Comparison of ENCODE assay signal across 7 mouse cellular contexts in genomic region chr7:19750217-19751069, GRCm38 (mm10). TPM values are rescaled to one million over a fixed set of nuclear protein-coding genes. Genes with fewer than 3 reads are reported as not detected.
A peak's percentile ranks its signal among the peaks of the same experiment; 100 is the strongest.
DNase-seq lines count a peak whose midpoint lies in the region; ATAC-seq lines count a peak whose summit lies in the region.

Gene Nectin2 (minus strand): TSS chr7:19750483.

- peak within 1 kb of the TSS; percentile 72 for H3K4me2 ChIP-seq in embryonic facial prominence, embryonic 11.5 days (ENCODE audit: low read depth, low read length)
- H3K4me2 ChIP-seq in midbrain, embryonic 12.5 days (replicated peaks): peak within 1 kb of the TSS; percentile 91

- 16% methylated on average over 19 of the region's 19 CpGs for WGBS in embryonic facial prominence, embryonic 11.5 days
- 18% methylated on average over 19 of the region's 19 CpGs for WGBS in limb, embryonic 10.5 days
- WGBS in midbrain, embryonic 12.5 days: 18% methylated on average over 19 of the region's 19 CpGs

- H3K36me3 ChIP-seq in embryonic facial prominence, embryonic 11.5 days (replicated peaks; ENCODE audit: control insufficient read depth, insufficient read depth, low read depth, low read length): no peaks in the 10 kb centered on the region
- H3K36me3 ChIP-seq in limb, embryonic 10.5 days: 0 out of 2 replicates have a peak, but pooled peaks cover 2% of the 10 kb centered on the region
- no peaks in the 10 kb centered on the region for H3K36me3 ChIP-seq in midbrain, embryonic 12.5 days

- H3K9ac ChIP-seq in embryonic facial prominence, embryonic 11.5 days (replicated peaks; ENCODE audit: low read length): peak within 1 kb of the TSS; percentile 74
- peak within 1 kb of the TSS; percentile 83 for H3K9ac ChIP-seq in midbrain, embryonic 12.5 days (replicated peaks)

- DNase-seq in adrenal gland, postnatal 25 days: peak; percentile 93
- peak; percentile 84 for DNase-seq in embryonic facial prominence, embryonic 11.5 days (ENCODE audit: low spot score)
- peak; percentile 90 for DNase-seq in kidney, adult 11 months
- peak; percentile 91 for DNase-seq in limb, embryonic 10.5 days (ENCODE audit: low spot score)
- DNase-seq in skeletal muscle tissue, adult 2 months (ENCODE audit: low read depth, low spot score): peak; percentile 88

- no peaks in the 10 kb centered on the region for H3K9me3 ChIP-seq in embryonic facial prominence, embryonic 11.5 days (replicated peaks; ENCODE audit: control insufficient read depth, low read length)
- no peaks in the 10 kb centered on the region for H3K9me3 ChIP-seq in limb, embryonic 10.5 days (replicated peaks)
- no peaks in the 10 kb centered on the region for H3K9me3 ChIP-seq in midbrain, embryonic 12.5 days

- H3K27me3 ChIP-seq in embryonic facial prominence, embryonic 11.5 days (ENCODE audit: control insufficient read depth, insufficient read depth, low read length): no peaks in the 10 kb centered on the region
- no peaks in the 10 kb centered on the region for H3K27me3 ChIP-seq in limb, embryonic 10.5 days (ENCODE audit: low read depth, poor library complexity, severe bottlenecking)
- H3K27me3 ChIP-seq in midbrain, embryonic 12.5 days: no peaks in the 10 kb centered on the region; the same call in 1 of the 2 replicates

- peak within 1 kb of the TSS; percentile 74 for H3K4me3 ChIP-seq in embryonic facial prominence, embryonic 11.5 days (ENCODE audit: low read depth, low read length)
- peak within 1 kb of the TSS; percentile 84 for H3K4me3 ChIP-seq in limb, embryonic 10.5 days
- peak within 1 kb of the TSS; percentile 70 for H3K4me3 ChIP-seq in midbrain, embryonic 12.5 days

- ATAC-seq in embryonic facial prominence, embryonic 11.5 days (replicated peaks; ENCODE audit: insufficient number of reproducible peaks, low FRiP score, low TSS enrichment, low read depth): peak; percentile 60
- peak; percentile 64 for ATAC-seq in granulocyte monocyte progenitor cell, adult 5-6 weeks (replicated peaks; ENCODE audit: poor library complexity, severe bottlenecking)
- peak; percentile 59 for ATAC-seq in midbrain, embryonic 12.5 days (ENCODE audit: low FRiP score, low read depth)

- H3K4me1 ChIP-seq in embryonic facial prominence, embryonic 11.5 days (ENCODE audit: control insufficient read depth, insufficient read depth, low read length): no peaks in the 10 kb centered on the region; the same call in none of the 2 replicates
- H3K4me1 ChIP-seq in limb, embryonic 10.5 days: peaks cover 42% of the 10 kb centered on the region
- H3K4me1 ChIP-seq in midbrain, embryonic 12.5 days: peaks cover 30% of the 10 kb centered on the region

- peak within 1 kb of the TSS; percentile 78 for H3K27ac ChIP-seq in embryonic facial prominence, embryonic 11.5 days (replicated peaks; ENCODE audit: low read depth, low read length)
- H3K27ac ChIP-seq in limb, embryonic 10.5 days: peak within 1 kb of the TSS; percentile 93
- peak within 1 kb of the TSS; percentile 70 for H3K27ac ChIP-seq in midbrain, embryonic 12.5 days (replicated peaks)

RNA-seq across cellular contexts. Expression of gene Nectin2, which starts in this region (rescaled TPM):
- 62.3 and 66.9 TPM in 2 replicates for total RNA-seq in adrenal gland, postnatal 25 days (2021)
- 69.8 and 73.0 TPM in 2 replicates for polyA plus RNA-seq in embryonic facial prominence, embryonic 11.5 days (2014; fragmentation: Nextera tagmentation; extraction: Ambion mirVana)
- 1.7 and 2.0 TPM in 2 replicates for total RNA-seq in granulocyte monocyte progenitor cell, adult 5-6 weeks (2014; fragmentation: Nextera tagmentation)
- total RNA-seq in granulocyte monocyte progenitor cell, adult 5-6 weeks (2017): 1.6 and 1.8 TPM in 2 replicates
- 78.1 and 87.9 TPM in 2 replicates for polyA plus RNA-seq in limb, embryonic 10.5 days (2016; fragmentation: Nextera tagmentation; extraction: Ambion mirVana)
- polyA plus RNA-seq in midbrain, embryonic 12.5 days (2016; fragmentation: Nextera tagmentation; extraction: Ambion mirVana): 46.7 and 53.3 TPM in 2 replicates

Comparison
In these comparisons a context has a peak if more than half of its experiments do, and no peak if none do; other contexts are left out.
1. Peak in every context shown above with its lines: DNase-seq, ATAC-seq, H3K4me3 ChIP-seq and H3K27ac ChIP-seq.
2. RNA of gene Nectin2 (total RNA-seq): 62.3 to 66.9 TPM in adrenal gland, postnatal 25 days; 1.6 to 2.0 TPM in granulocyte monocyte progenitor cell, adult 5-6 weeks; every median in the first group is over 10 times any median in the second.